Mouse (Mus musculus) testis, adult 2 months (tissue): ENCODE measurements around the gene Timeless.

ENCODE experiments used
- CTCF ChIP-seq: fragments of 200-500 bp; IDR thresholded peaks from 2 replicates; pipeline ENCODE4 v1.5.1; 2012; ENCODE audit warnings: low read depth, mild to moderate bottlenecking, inconsistent platforms, low read length, moderate library complexity; ENCODE audit not compliant: control insufficient read depth, insufficient read depth, insufficient replicate concordance
- POLR2A ChIP-seq: fragments of 200-500 bp; IDR thresholded peaks from 2 replicates; pipeline ENCODE4 v1.6.1; 2012; ENCODE audit warnings: low read depth, mild to moderate bottlenecking, inconsistent platforms, low read length, moderate library complexity; ENCODE audit not compliant: control insufficient read depth

GRCm38 (mm10) chr10:128281682-128282081 lies 49.8 kb downstream of the Timeless start:
- TF ChIP-seq CTCF (no peak), POLR2A (no peak)
